Comparison of ENCODE assay signal across 30 mouse cellular contexts in genomic region chrX:131501409-131501808, GRCm38 (mm10).
"Had no signal": no experiment of that assay in that cellular context is flagged by ENCODE, and none has a peak within 500 bp of the region (broad histone marks: within the 10 kb centered on the region; RNA-seq: fewer than 3 reads in every experiment).

No protein-coding gene starts in this region.

- H3K9ac ChIP-seq: heart, embryonic 12.5 days; heart, embryonic 13.5 days; heart, embryonic 15.5 days; hindbrain, embryonic 12.5 days; hindbrain, embryonic 13.5 days; hindbrain, embryonic 14.5 days; hindbrain, embryonic 15.5 days; intestine, embryonic 15.5 days; kidney, embryonic 15.5 days had no signal

- H3K4me1 ChIP-seq: heart, embryonic 12.5 days; heart, embryonic 13.5 days; heart, embryonic 15.5 days; hindbrain, embryonic 10.5 days; hindbrain, embryonic 12.5 days; hindbrain, embryonic 13.5 days; hindbrain, embryonic 15.5 days; intestine, embryonic 15.5 days; kidney, embryonic 15.5 days had no signal

- H3K4me3 ChIP-seq: heart, embryonic 12.5 days; heart, embryonic 13.5 days; heart, embryonic 15.5 days; hindbrain, embryonic 10.5 days; hindbrain, embryonic 12.5 days; hindbrain, embryonic 13.5 days; hindbrain, embryonic 15.5 days; intestine, embryonic 15.5 days; kidney, embryonic 15.5 days; layer of hippocampus, adult 2 months; left cerebral cortex, adult 2 months had no signal

- H3K27me3 ChIP-seq: heart, embryonic 12.5 days; heart, embryonic 13.5 days; heart, embryonic 15.5 days; hindbrain, embryonic 12.5 days; hindbrain, embryonic 13.5 days; hindbrain, embryonic 15.5 days; intestine, embryonic 15.5 days; kidney, embryonic 15.5 days had no signal

- H3K36me3 ChIP-seq: heart, embryonic 12.5 days; heart, embryonic 13.5 days; heart, embryonic 15.5 days; hindbrain, embryonic 10.5 days; hindbrain, embryonic 12.5 days; hindbrain, embryonic 13.5 days; hindbrain, embryonic 15.5 days; intestine, embryonic 15.5 days; kidney, embryonic 15.5 days had no signal

- H3K9me3 ChIP-seq: heart, embryonic 12.5 days; heart, embryonic 13.5 days; heart, embryonic 15.5 days; hindbrain, embryonic 10.5 days; hindbrain, embryonic 12.5 days; hindbrain, embryonic 13.5 days; hindbrain, embryonic 15.5 days; intestine, embryonic 15.5 days; kidney, embryonic 15.5 days had no signal

- H3K27ac ChIP-seq: heart, embryonic 13.5 days; heart, embryonic 15.5 days; hindbrain, embryonic 10.5 days; hindbrain, embryonic 12.5 days; hindbrain, embryonic 13.5 days; hindbrain, embryonic 14.5 days; hindbrain, embryonic 15.5 days; hindbrain, postnatal 0 days; intestine, embryonic 15.5 days; kidney, embryonic 15.5 days; kidney, postnatal 0 days; layer of hippocampus, adult 2 months; left cerebral cortex, adult 2 months had no signal

- DNase-seq: heart, postnatal 10 days; heart, postnatal 14 days; heart, postnatal 36 days; heart, postnatal 4 days; kidney, adult 11 months; kidney, adult 18-20 months; kidney, adult 2 months; kidney, adult 8-10 months; kidney, adult 9 months; kidney, postnatal 10 days; kidney, postnatal 14 days; kidney, postnatal 25 days; kidney, postnatal 36 days; kidney, postnatal 4 days; layer of hippocampus, adult 9-11 months; layer of hippocampus, postnatal 36 days had no signal
